Mouse (Mus musculus) left cerebral cortex, adult 2 months (tissue): Measurements from ENCODE around the gene Ism2. TPM values are rescaled to one million over a fixed set of nuclear protein-coding genes. Genes with fewer than 3 reads are reported as not detected.
A peak's percentile ranks its signal among the peaks of the same experiment; 100 is the strongest.
"Not testable (repeated sequence)": the region's sequence is repeated elsewhere in the genome, so short reads cannot be mapped to it uniquely, and the experiment has no call there.

Experiments
- DNase-seq, 2 experiments: peaks; one replicate each; pipeline ENCODE4 v3.0.0; 2021 to 2022; ENCODE audit warnings: low spot score in 2 of 2, mixed read lengths in 1 of 2; ENCODE audit errors: extremely low spot score in 1 of 2
- H3K27ac ChIP-seq: fragments of 200-600 bp; 2 replicates; pipeline ENCODE4 v1.8.1; 2022
- H3K4me3 ChIP-seq: fragments of 200-600 bp; 2 replicates; pipeline ENCODE4 v1.8.1; 2022
- CTCF ChIP-seq: fragments of 200-600 bp; IDR thresholded peaks from 2 replicates; pipeline ENCODE4 v1.8.1; 2022; ENCODE audit warnings: antibody characterized with exemption, mild to moderate bottlenecking, moderate library complexity
- intact Hi-C: fragments of 180-260 bp; cut with DNase I; formaldehyde crosslinking; loops from one replicate; pipeline ENCODE4 v1.15.1; 2025
- total RNA-seq, 2 experiments: library from RNA; stranded (reverse); gene quantifications; 2 replicates each; pipeline ENCODE4 v1.2.3; 2021

Gene Ism2
- total RNA-seq, 2 experiments from 2014 or later = 0.19 to 0.27 TPM

DNA sequence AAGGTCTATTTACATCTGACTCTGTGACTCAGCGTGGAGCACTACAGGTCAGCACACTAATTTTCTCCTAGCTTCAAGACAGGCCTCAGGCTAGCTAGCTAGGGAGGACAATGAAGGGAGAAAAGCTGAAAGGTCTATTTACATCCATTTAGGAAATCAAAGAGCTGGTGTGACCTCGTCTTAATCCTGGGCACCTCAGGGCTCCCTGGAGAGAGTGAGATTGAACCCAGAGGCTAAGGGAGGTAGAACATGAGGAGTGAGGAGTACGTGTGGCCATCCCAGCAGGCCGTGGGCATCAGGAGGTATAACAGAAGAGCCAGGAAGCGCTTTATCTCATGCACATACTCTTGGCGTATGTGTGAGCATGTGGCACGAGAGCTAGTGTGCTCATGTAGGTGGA, 15.8 kb downstream of the Ism2 start:
- intact Hi-C loops = no loop called here
- no peak for TF ChIP-seq CTCF
- no peak for DNase-seq

DNA sequence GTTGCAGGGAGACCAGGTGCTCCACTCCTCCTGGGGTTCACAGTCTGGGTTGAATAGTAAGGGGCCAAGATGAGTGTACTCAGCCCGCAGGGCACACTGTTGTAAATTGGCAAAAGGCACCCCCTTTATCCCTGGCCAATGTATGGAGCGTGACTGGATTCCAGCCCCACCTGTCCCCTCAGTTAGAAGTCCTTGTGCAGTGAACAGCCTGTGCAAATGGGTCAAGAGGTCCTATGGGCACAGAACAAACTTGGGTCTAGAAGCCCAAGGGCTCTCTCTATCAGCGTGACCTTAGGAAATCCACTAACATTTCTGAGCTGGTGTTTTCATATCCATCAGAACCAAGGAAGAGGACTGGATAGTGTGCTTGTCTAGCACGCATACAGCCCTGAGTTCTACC, 16.8 kb downstream of the Ism2 start:
- intact Hi-C loops = no loop called here
- DNase-seq = no peak
- TF ChIP-seq CTCF = no peak
- Histone ChIP-seq H3K4me3 (no peak overlapping the region), H3K27ac (no peak overlapping the region)

More for the DNA sequence above, 15.8 kb downstream of the Ism2 start:
- Histone ChIP-seq H3K4me3 (no peak overlapping the region), H3K27ac (no peak overlapping the region)

DNA sequence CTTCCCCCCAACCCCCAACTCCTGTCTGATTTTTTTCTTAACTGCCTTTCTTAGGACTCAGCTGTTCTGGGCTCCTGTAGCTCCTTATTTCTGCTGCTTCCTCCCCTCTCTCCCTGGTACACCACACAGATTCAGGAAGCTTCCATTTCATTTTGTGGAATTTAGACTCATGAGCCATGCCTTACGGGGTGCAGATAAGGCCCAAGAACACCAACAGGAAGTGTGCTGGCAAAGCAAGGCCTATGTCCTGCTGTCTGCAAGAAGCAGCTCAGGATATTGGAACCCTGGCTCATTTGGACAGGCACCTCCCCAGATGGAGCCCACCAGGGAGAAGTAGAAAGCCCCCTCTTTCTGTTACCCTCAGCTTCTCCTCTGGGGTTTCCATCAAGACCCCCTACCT, 17.7 kb downstream of the Ism2 start:
- Histone ChIP-seq H3K27ac (no peak overlapping the region), H3K4me3 (no peak overlapping the region)
- no peak for DNase-seq
- no peak for TF ChIP-seq CTCF
- intact Hi-C loops = no loop called here

DNA sequence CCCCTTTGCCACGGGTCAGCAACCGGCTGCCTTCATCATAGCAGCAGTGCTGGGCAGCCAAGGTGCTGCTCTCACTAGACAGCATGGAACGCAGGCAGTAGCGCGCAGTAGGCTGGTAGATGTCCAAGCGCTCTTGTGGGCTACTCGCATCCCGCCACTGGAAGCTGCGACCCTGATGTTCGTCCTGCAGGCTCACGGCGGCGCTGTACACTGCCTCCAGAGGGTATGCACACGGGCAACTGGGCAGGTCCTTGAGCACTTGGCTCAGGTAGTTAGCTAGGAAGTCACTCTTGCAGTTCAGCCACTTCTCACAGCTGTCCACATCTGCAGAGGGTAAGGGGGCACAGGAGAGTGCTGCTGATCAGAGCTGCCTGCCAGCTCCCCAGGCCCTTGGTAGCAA, 19.6 kb downstream of the Ism2 start:
- intact Hi-C loops = no loop called here
- H3K27ac ChIP-seq = no peak overlapping the region
- H3K4me3 ChIP-seq = no peak overlapping the region
- no peak for DNase-seq
- no peak; the same call in 1 of the 2 replicates for TF ChIP-seq CTCF

DNA sequence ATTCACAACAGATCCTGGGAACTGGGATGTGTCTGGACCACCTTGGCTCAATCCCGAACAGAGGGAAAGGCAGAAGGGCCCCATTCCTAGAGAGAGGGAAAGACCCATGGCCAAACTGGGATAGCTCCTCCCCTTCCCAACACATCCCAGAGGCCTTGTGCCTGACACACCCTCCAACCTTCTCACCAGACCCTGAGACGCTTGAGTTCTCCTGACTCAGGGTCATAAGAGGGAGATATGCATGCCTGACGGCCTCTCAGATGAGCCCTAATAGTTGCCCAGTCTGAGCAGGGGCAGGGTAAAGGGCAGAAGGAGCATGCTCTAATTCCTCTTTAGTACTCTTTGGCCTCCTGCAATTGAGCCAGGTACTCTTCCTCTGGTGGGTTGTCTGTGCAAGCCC, 20.2 kb downstream of the Ism2 start:
- TF ChIP-seq CTCF = no peak
- no peak overlapping the region for H3K4me3 ChIP-seq
- intact Hi-C loops = no loop called here

DNA sequence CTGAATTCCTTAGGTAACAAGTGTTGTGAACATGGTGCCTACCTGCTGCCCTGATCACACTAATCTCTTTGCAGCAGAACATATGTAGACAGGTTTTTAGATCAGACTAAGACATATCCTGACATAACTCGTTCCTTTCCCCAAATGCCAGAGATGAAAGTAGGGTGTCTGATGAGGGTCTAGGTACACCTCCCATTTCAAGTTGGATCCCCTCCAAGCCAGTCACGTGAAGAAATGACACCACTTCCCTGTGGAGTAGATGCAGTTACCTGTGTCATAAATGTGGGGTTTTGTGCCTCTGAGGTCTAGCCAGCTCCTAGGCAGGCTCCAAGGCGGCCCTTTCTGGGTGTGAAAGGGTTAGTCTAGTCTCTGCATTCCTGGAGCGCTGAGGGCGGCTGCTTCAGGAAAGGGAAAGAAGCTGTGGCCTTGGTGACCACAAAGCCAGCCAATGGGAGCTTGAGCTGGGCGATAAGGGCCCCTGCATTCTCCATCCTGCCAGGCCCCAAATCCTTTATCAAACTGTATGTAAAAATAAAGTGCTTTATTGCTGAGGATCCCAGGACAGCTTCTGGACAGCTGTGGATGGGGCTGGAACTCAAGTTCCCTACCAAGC, 21.3 kb downstream of the Ism2 start:
- DNase-seq = no peak
- intact Hi-C loops = no loop called here

More for the DNA sequence above, 20.2 kb downstream of the Ism2 start:
- DNase-seq = no peak
- H3K27ac ChIP-seq = no peak overlapping the region

DNA sequence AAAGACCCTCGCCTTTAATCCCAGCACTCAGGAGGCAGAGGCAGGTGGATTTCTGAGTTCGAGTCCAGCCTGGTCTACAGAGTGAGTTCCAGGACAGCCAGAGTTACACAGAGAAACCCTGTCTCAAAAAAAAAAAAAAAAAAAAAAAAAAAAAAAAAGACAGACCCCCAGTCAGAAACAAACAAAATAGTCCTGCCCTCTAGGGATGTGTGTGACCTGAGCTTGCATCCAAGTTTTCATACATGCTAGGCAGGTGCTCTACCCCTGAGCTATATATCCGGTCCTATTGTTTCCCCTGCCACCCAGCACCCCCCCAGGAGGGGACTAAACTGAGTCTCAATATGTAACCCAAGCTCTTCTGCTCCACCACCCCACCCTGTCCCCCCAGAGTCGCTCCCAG, 22.3 kb downstream of the Ism2 start:
- intact Hi-C loops, H3K4me3 ChIP-seq, DNase-seq, H3K27ac ChIP-seq: not testable (repeated sequence)

More for the DNA sequence above, 21.3 kb downstream of the Ism2 start:
- Histone ChIP-seq H3K27ac (no peak overlapping the region), H3K4me3 (no peak overlapping the region)
- TF ChIP-seq CTCF = no peak

DNA sequence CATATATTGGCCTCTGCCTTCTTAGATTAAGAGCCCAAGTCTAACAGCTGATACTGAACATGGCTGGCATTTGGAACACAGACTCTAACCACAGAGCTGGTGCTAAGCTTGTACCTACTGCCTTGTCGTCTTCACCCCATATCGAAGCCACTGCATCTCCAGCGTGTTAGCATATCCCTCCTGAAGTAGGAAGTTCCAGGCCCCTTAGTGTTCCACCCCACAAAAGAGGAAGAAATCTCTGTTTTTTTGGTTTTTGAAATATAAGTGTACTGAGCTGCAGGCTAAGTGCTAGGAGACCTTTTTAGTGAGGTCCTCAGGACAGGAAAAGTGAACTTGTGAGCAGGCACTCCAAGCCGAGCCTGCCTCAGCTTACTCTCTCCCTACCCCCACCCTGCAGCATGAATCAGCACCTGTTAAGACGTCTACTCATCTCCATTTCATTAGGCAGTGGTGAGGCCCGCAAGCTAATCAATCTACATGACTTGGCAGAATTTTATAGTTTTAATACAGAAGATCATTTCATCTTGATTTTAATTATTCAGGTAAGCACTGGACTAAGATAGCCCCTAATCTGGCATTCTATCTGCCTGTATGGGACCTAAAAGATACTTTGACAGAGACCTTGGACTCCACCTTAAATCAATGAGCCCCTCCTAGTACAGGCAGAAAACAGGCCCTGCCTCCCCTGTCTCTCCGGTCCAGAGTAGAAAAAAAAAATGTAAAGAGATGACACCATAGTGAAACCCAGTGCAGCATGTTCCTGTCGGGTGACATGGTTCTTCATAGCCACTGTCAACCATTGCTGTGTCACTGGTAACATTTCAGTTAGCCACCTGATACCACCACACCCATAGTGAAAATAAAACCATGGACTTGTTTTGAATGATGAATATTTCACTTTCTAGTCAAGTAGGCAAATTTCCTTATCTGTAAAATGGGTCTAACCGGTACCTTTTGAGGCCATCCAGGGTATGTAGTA, 24.4 kb downstream of the Ism2 start:
- Histone ChIP-seq H3K4me3 (no peak overlapping the region), H3K27ac (no peak overlapping the region)
- DNase-seq = no peak
- TF ChIP-seq CTCF = no peak
- intact Hi-C loops = no loop called here

DNA sequence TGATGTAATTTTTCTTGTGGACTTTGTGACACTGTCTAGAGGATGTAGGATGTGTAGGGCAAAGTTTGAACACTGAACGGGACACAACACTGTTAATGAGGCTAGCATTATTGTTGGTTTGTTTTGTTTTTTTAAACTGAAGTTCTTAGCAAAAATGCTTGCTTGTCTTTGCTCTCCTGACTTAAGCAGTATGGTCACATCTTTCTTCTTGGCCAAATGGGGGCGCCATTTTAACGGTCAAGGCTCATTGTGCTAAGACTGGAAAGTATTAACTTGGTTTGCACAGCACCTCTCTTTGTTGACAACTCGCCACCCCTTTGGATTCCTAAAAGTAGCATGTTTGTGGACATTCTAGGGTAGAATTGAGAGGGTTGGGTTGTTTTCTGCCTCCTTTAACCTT, 31.8 kb downstream of the Ism2 start:
- intact Hi-C loops = loop anchor here (1.0 to 2.0 kb wide), 3 partner anchors 68 to 149 kb away; partner anchors contain the start of genes Gstz1 and Pomt2
- Histone ChIP-seq H3K27ac (no peak overlapping the region), H3K4me3 (peak overlapping the region; percentile 97)
- no peak for DNase-seq
- peak; percentile 49 for TF ChIP-seq CTCF

DNA sequence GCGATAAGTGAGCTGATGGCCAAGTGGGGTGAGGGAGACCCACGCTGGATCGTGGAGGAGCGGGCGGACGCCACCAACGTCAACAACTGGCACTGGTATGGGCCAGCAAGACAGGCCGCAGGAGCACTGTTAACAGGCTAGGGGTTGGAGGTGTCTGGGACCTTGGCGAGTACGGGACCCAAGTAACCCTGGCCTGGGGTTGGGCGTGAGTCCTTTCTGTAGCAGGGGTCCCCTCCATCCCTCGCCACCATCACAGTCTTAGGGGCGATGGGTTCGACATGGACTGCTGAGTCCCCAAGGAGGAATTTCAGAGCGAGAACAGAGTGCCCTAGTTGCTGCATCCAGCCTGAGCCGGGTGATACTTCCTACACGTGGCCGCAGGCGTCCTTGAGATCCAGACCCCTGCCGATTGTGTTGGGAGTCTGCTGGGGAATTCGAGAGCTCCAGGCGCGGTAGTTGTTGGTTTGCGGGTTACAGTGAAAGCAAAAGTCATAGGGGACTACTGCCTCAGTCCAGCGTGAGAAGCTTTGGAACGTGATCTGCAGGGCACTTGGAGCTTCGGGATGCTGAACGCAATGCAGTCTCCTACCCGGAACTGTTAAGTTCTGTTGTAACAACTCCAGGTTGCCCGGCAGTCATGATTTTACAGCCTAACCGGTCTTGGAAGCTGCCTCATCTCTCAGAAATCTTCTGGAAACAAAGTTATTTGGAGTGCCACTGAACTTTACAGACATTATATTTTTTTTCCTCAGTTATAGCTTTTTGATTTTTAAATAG, 32.5 kb downstream of the Ism2 start:
- peak in 1 of 2 experiments; percentile 30 for DNase-seq
- TF ChIP-seq CTCF = no peak
- H3K27ac ChIP-seq = peak overlapping the region; percentile 98
- peak overlapping the region; percentile 97 for H3K4me3 ChIP-seq
- intact Hi-C loops = loop anchor here (1.0 to 2.0 kb wide), 3 partner anchors 68 to 150 kb away; partner anchors contain the start of genes Gstz1 and Pomt2

DNA sequence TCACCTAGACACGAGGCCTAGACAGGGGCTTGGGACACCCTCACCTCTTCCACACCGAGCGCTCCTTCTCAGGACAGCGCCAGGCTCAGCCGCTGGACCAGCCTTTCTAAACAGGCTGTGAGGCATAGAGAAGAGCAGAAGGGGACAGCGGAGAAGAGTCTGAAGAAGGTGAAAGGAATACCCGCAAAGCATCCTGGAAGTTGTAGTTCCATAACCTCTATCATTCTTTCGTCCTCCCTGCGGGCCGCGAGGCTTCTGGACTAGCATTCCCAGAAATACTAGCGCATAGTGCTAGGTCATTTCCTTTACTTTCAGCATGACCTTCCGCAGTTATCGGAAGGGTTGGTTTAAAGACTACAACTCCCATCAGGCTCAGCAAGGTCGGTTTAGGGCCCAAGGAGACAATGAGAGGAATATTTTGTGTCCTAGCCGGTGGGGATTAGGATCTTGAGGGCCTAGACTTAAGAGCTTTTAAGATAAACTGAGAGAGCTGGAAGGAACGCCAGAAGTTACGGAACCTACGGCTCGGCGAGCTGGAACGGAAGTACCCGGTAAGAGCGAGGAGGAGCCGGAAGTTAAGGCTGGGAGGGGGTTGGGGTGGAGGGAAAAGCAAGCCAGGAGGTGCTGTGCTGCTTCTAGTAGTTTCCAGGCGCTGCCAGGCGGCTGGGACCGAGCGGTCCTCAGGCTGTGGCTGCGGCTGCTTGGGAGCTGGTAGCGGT, 33.2 kb downstream of the Ism2 start, which contains the start of the genes Vipas39 and Ahsa1:
Vipas39 (minus strand) TSS at position 149 of the 719 bp plus-strand sequence.
Ahsa1 (plus strand) TSS at position 372 of the 719 bp plus-strand sequence.
- H3K4me3 ChIP-seq = peak within 1 kb of the TSS; percentile 97
- peak within 1 kb of the TSS; percentile 98 for H3K27ac ChIP-seq
- intact Hi-C loops = loop anchor here (2.0 kb wide), 2 partner anchors 119 to 151 kb away; partner anchors contain the start of genes Gstz1 and Pomt2
- peak; percentile 74 to 86 for DNase-seq
- TF ChIP-seq CTCF = peak; percentile 10
